Mouse (Mus musculus) heart, postnatal 0 days (tissue): ENCODE results near the gene Irak2.

Source experiments
- CTCF ChIP-seq: IDR thresholded peaks from 2 replicates; pipeline ENCODE4 v1.5.1; 2016; ENCODE audit warnings: antibody characterized with exemption, control low read depth, low read depth
- EP300 ChIP-seq: IDR thresholded peaks from 2 replicates; pipeline ENCODE4 v1.6.1; 2016; ENCODE audit warnings: antibody characterized with exemption, low read depth

DNA sequence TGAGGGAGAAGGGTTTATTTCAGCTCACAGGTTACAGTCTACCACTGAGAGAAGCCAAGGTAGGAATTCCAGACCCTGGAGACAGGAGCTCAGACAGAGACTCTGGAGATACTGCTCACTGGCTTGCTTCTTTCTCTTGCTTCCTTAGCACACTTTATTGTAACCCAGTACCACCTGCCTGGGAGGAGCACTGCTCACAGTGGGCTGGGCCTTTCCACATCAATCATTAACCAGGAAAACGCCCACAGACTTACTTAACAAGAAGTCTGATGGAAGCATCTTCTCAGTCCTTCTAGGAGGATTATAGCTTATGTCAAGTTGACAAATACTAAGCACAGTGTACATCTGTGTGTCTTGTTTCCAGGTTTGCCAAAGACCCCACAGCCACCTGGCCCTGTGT lies 76.5 kb downstream of the Irak2 start:
- no peak for TF ChIP-seq CTCF
- TF ChIP-seq EP300 = no peak
